Comparison of ENCODE assay signal across 14 mouse cellular contexts in the genomic region with DNA sequence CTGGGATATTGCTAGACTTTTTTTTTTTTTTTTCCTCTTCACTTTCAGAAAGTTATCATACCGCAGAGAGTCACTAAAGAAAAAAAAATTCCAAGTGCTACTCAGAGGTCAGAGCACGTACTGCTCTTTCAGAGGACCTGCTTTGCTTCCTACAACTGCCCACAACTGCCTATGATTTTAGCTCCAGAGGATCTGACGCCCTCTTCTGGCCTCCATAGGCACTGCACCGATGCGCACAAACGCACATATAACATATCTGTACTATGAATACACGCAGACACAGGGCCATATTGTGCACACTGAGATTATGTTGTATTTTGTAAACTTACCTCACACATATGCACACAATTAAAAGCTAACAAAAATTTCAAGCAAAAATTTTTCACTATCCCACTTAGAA. TPM values are rescaled to one million over a fixed set of nuclear protein-coding genes. Genes with fewer than 3 reads are reported as not detected.
DNase-seq lines count a peak whose midpoint lies in the region; ATAC-seq and TF ChIP-seq lines count a peak whose summit lies in the region.
"Had no signal": no experiment of that assay in that cellular context is flagged by ENCODE, and none has a peak within 500 bp of the region (broad histone marks: within the 10 kb centered on the region; RNA-seq: fewer than 3 reads in every experiment).

No protein-coding gene starts in this region.

- no peak overlapping the region for H3K9ac ChIP-seq in ES-Bruce4 (ENCODE audit: low read depth, poor library complexity, severe bottlenecking)
- H3K9ac ChIP-seq in forebrain, embryonic 13.5 days = no peak overlapping the region
- H3K9ac ChIP-seq: heart, embryonic 13.5 days; neural tube, embryonic 12.5 days had no signal

- H3K4me3 ChIP-seq in kidney, adult 2 months (ENCODE audit: insufficient read depth, low read depth, low read length) = no peak overlapping the region
- no peak overlapping the region for H3K4me3 ChIP-seq in ES-Bruce4 (ENCODE audit: low read depth, low read length)
- no peak overlapping the region for H3K4me3 ChIP-seq in cerebellum, adult 2 months (replicated peaks; ENCODE audit: insufficient read depth, low read depth, low read length)
- H3K4me3 ChIP-seq in forebrain, embryonic 13.5 days = no peak overlapping the region
- H3K4me3 ChIP-seq: embryonic facial prominence, embryonic 10.5 days; heart, embryonic 13.5 days; megakaryocyte, embryonic 14.5 days; neural tube, embryonic 12.5 days had no signal

- peak; percentile 31 for DNase-seq in kidney, adult 2 months
- no peak for DNase-seq in kidney, adult 11 months
- peak; percentile 33 for DNase-seq in A20 (ENCODE audit: low read depth, low spot score)
- no peak for DNase-seq in cerebellum, adult 2 months
- no peak for DNase-seq in MN1 (ENCODE audit: low spot score)
- DNase-seq: cerebellum, adult 11 months; right cerebral cortex, postnatal 25 days had no signal

- TF ChIP-seq CTCF in kidney, adult 2 months (conservative IDR thresholded peaks at IDR 0.05; ENCODE audit: insufficient read depth, insufficient read length, low read depth, low read length) = peak; percentile 63
- peak; percentile 86 for TF ChIP-seq CTCF in ES-Bruce4 (IDR thresholded peaks at IDR 0.05; ENCODE audit: low read depth, low read length)
- TF ChIP-seq CTCF in cerebellum, adult 2 months (IDR thresholded peaks at IDR 0.05; ENCODE audit: borderline replicate concordance, insufficient read depth, low read depth, low read length) = no peak

- TF ChIP-seq EP300 in ES-Bruce4 (IDR thresholded peaks at IDR 0.05; ENCODE audit: insufficient read depth, low read depth, low read length) = no peak

- 87% methylated on average over 7 of the region's 7 CpGs for WGBS in kidney, adult 2 months
- 85% methylated on average over 7 of the region's 7 CpGs for WGBS in cerebellum, adult 2 months
- WGBS in forebrain, embryonic 13.5 days = 81% methylated on average over 7 of the region's 7 CpGs

- peaks cover under 1% of the 10 kb centered on the region; the same call in 1 of the 2 replicates for H3K4me1 ChIP-seq in kidney, adult 2 months (ENCODE audit: control insufficient read depth, insufficient read depth, low read length)
- H3K4me1 ChIP-seq in ES-Bruce4 (ENCODE audit: control insufficient read depth, insufficient read depth, low read length) = no peaks in the 10 kb centered on the region
- no peaks in the 10 kb centered on the region for H3K4me1 ChIP-seq in cerebellum, adult 2 months (ENCODE audit: control insufficient read depth, insufficient read depth, low read length)
- H3K4me1 ChIP-seq in forebrain, embryonic 13.5 days = no peaks in the 10 kb centered on the region
- H3K4me1 ChIP-seq: embryonic facial prominence, embryonic 10.5 days; heart, embryonic 13.5 days; neural tube, embryonic 12.5 days had no signal

- 0 out of 2 replicates have a peak, but pooled peaks have one; percentile 49 for ATAC-seq in megakaryocyte, adult 5-6 weeks (ENCODE audit: poor library complexity, severe bottlenecking)
- ATAC-seq in forebrain, embryonic 13.5 days = no peak

- H3K9me3 ChIP-seq in ES-Bruce4 (replicated peaks; ENCODE audit: control insufficient read depth, insufficient read depth, low read length, poor library complexity, severe bottlenecking) = no peaks in the 10 kb centered on the region
- H3K9me3 ChIP-seq in forebrain, embryonic 13.5 days (replicated peaks) = no peaks in the 10 kb centered on the region
- H3K9me3 ChIP-seq: embryonic facial prominence, embryonic 10.5 days; heart, embryonic 13.5 days; neural tube, embryonic 12.5 days had no signal

- no peak overlapping the region for H3K27ac ChIP-seq in kidney, adult 2 months (ENCODE audit: insufficient read depth, low read depth, low read length)
- H3K27ac ChIP-seq in ES-Bruce4 (ENCODE audit: insufficient read depth, low read length) = no peak overlapping the region
- H3K27ac ChIP-seq in cerebellum, adult 2 months (ENCODE audit: insufficient read depth, low read length) = no peak overlapping the region
- H3K27ac ChIP-seq in forebrain, embryonic 13.5 days = no peak overlapping the region
- H3K27ac ChIP-seq: embryonic facial prominence, embryonic 10.5 days; heart, embryonic 13.5 days; neural tube, embryonic 12.5 days had no signal

- no peaks in the 10 kb centered on the region for H3K27me3 ChIP-seq in kidney, adult 2 months (replicated peaks; ENCODE audit: control insufficient read depth, insufficient read depth, low read length)
- no peaks in the 10 kb centered on the region for H3K27me3 ChIP-seq in ES-Bruce4 (ENCODE audit: control insufficient read depth, insufficient read depth, low read length, poor library complexity, severe bottlenecking)
- no peaks in the 10 kb centered on the region for H3K27me3 ChIP-seq in cerebellum, adult 2 months (ENCODE audit: control insufficient read depth, insufficient read depth, low read length)
- H3K27me3 ChIP-seq in forebrain, embryonic 13.5 days = no peaks in the 10 kb centered on the region
- H3K27me3 ChIP-seq: heart, embryonic 13.5 days; megakaryocyte, embryonic 14.5 days; neural tube, embryonic 12.5 days had no signal

- H3K36me3 ChIP-seq in kidney, adult 2 months (ENCODE audit: control insufficient read depth, insufficient read depth, low read length) = no peaks in the 10 kb centered on the region
- no peaks in the 10 kb centered on the region for H3K36me3 ChIP-seq in ES-Bruce4 (ENCODE audit: control insufficient read depth, insufficient read depth, low read length, poor library complexity, severe bottlenecking)
- H3K36me3 ChIP-seq in forebrain, embryonic 13.5 days (ENCODE audit: poor library complexity, severe bottlenecking) = no peaks in the 10 kb centered on the region
- H3K36me3 ChIP-seq: embryonic facial prominence, embryonic 10.5 days; heart, embryonic 13.5 days; neural tube, embryonic 12.5 days had no signal

- no peak overlapping the region for H3K4me2 ChIP-seq in forebrain, embryonic 13.5 days
- H3K4me2 ChIP-seq: neural tube, embryonic 12.5 days had no signal

- TF ChIP-seq POLR2A in kidney, adult 2 months (IDR thresholded peaks at IDR 0.05; ENCODE audit: low read depth, low read length) = no peak
- TF ChIP-seq POLR2A in ES-Bruce4 (IDR thresholded peaks at IDR 0.05; ENCODE audit: insufficient read depth, low read length) = no peak
- no peak for TF ChIP-seq POLR2A in cerebellum, adult 2 months (IDR thresholded peaks at IDR 0.05; ENCODE audit: borderline replicate concordance, insufficient read depth, low read length)

RNA-seq across cellular contexts. Expression of gene Esr1, which starts 15.0 kb away (rescaled TPM):
- polyA plus RNA-seq in kidney, adult 2 months (2012; rRNA removed) = 5.1 and 6.4 TPM in 2 replicates
- polyA plus RNA-seq in ES-Bruce4 (2011; ENCODE audit: insufficient read depth, insufficient read length, low read depth, missing spikeins) = 0.43 TPM in 1 of 2 replicates, not detected in the other
- 3.9 and 4.0 TPM in 2 replicates for total RNA-seq in megakaryocyte, adult 5-6 weeks (2015)
- total RNA-seq in megakaryocyte, adult 5-6 weeks (2017) = 2.4 and 3.3 TPM in 2 replicates
- 0.52 and 0.54 TPM in 2 replicates for polyA plus RNA-seq in cerebellum, adult 2 months (2012; rRNA removed)
- polyA plus RNA-seq in forebrain, embryonic 13.5 days (2015; fragmentation: Nextera tagmentation; extraction: Ambion mirVana) = 0.04 TPM in 1 of 2 replicates, not detected in the other

Comparison
In these comparisons a context has a peak if more than half of its experiments do, and no peak if none do; other contexts are left out.
1. DNase-seq: peak in kidney, adult 2 months (single experiment) and A20 (single experiment); none in kidney, adult 11 months (single experiment), cerebellum, adult 2 months (0 of 2) and MN1 (single experiment).